Mouse (Mus musculus) liver, embryonic 12.5 days (tissue): ENCODE data around the gene Nkpd1. TPM values are rescaled to one million over a fixed set of nuclear protein-coding genes. Genes with fewer than 3 reads are reported as not detected.

Experiments used
- ATAC-seq: fragments of 200-750 bp; cut with Nextera tagmentation; 2 replicates; pipeline ENCODE4 v1.8.0; 2017; ENCODE audit warnings: moderate number of reproducible peaks, mild to moderate bottlenecking, moderate library complexity
- H3K27ac ChIP-seq: fragments of 300-500 bp; sonication (generic); 2 replicates; pipeline ENCODE4 v1.5.1; 2016; ENCODE audit warnings: mild to moderate bottlenecking
- H3K27me3 ChIP-seq: fragments of 300-500 bp; sonication (generic); replicated peaks from 2 replicates; pipeline ENCODE4 v1.6.1; 2016; ENCODE audit warnings: mild to moderate bottlenecking, moderate library complexity
- H3K36me3 ChIP-seq: fragments of 300-500 bp; sonication (generic); 2 replicates; pipeline ENCODE4 v1.6.1; 2016; ENCODE audit warnings: mild to moderate bottlenecking, moderate library complexity
- H3K4me1 ChIP-seq: fragments of 300-500 bp; sonication (generic); 2 replicates; pipeline ENCODE4 v1.6.1; 2016
- H3K4me2 ChIP-seq: fragments of 300-500 bp; sonication (generic); 2 replicates; pipeline ENCODE4 v1.6.1; 2016; ENCODE audit warnings: mild to moderate bottlenecking, moderate library complexity
- H3K4me3 ChIP-seq: fragments of 300-500 bp; sonication (generic); 2 replicates; pipeline ENCODE4 v1.5.1; 2016; ENCODE audit warnings: mild to moderate bottlenecking, moderate library complexity
- H3K9ac ChIP-seq: fragments of 300-500 bp; sonication (generic); 2 replicates; pipeline ENCODE4 v1.6.1; 2016; ENCODE audit warnings: mild to moderate bottlenecking, moderate library complexity
- H3K9me3 ChIP-seq: fragments of 300-500 bp; sonication (generic); replicated peaks from 2 replicates; pipeline ENCODE4 v1.6.1; 2016; ENCODE audit warnings: mild to moderate bottlenecking, moderate library complexity
- WGBS: fragments of 180-500 bp; shearing (Covaris S2); methylation state at CpG from one replicate; pipeline ENCODE4 v1.1.7; 2016; ENCODE audit not compliant: insufficient replicate concordance; 5-methylcytosine and 5-hydroxymethylcytosine counted together
- polyA plus RNA-seq: library from polyadenylated mRNA; unstranded; fragments of >200 nt; fragmentation: Nextera tagmentation; extraction: Ambion mirVana; gene quantifications from 2 replicates; pipeline ENCODE4 v1.2.1, GENCODE M21; 2016

The Nkpd1 gene
- polyA plus RNA-seq, 1 experiment from 2014 or later: not detected

GRCm38 (mm10) chr7:19491731-19492130, 25.9 kb upstream of the Nkpd1 start:
- 0 out of 2 replicates have a peak overlapping the region, but pooled peaks have one; percentile 1 for H3K4me3 ChIP-seq
- peaks cover 39% of the 10 kb centered on the region for H3K27me3 ChIP-seq
- peaks cover 19% of the 10 kb centered on the region for H3K4me1 ChIP-seq
- no peaks in the 10 kb centered on the region for H3K9me3 ChIP-seq
- H3K27ac ChIP-seq: no peak overlapping the region
- no peak overlapping the region for H3K9ac ChIP-seq
- WGBS: 46% methylated on average over 25 of the region's 26 CpGs
- H3K36me3 ChIP-seq: no peaks in the 10 kb centered on the region
- ATAC-seq: no peak
- peak overlapping the region; percentile 36 for H3K4me2 ChIP-seq

- no peaks in the 10 kb centered on the region for H3K9me3 ChIP-seq
- H3K4me3 ChIP-seq: no peak overlapping the region
- no peaks in the 10 kb centered on the region for H3K36me3 ChIP-seq
- H3K27ac ChIP-seq: no peak overlapping the region
- no peak overlapping the region for H3K9ac ChIP-seq
- 76% methylated on average over 25 of the region's 25 CpGs for WGBS
- ATAC-seq: no peak
- H3K4me2 ChIP-seq: no peak overlapping the region
- H3K4me1 ChIP-seq: peaks cover 26% of the 10 kb centered on the region
- peaks cover 17% of the 10 kb centered on the region; the same call in 1 of the 2 replicates for H3K27me3 ChIP-seq
These were observed 22.7 kb upstream of the Nkpd1 start for GRCm38 (mm10) chr7:19494751-19495474.

- no peaks in the 10 kb centered on the region for H3K36me3 ChIP-seq
- 50% methylated on average over 20 of the region's 20 CpGs for WGBS
These were observed 22.0 kb upstream of the Nkpd1 start for GRCm38 (mm10) chr7:19495521-19496213.

GRCm38 (mm10) chr7:19496214-19496555, 21.5 kb upstream of the Nkpd1 start:
- Histone ChIP-seq H3K4me1 (peaks cover 29% of the 10 kb centered on the region), H3K36me3 (no peaks in the 10 kb centered on the region), H3K27ac (no peak overlapping the region), H3K9ac (no peak overlapping the region), H3K4me2 (no peak overlapping the region), H3K27me3 (peaks cover 10% of the 10 kb centered on the region; the same call in 1 of the 2 replicates), H3K9me3 (no peaks in the 10 kb centered on the region), H3K4me3 (no peak overlapping the region)
- WGBS: 50% methylated on average over 5 of the region's 5 CpGs
- ATAC-seq: no peak

More at GRCm38 (mm10) chr7:19495521-19496213, 22.0 kb upstream of the Nkpd1 start:
- Histone ChIP-seq H3K9me3 (no peaks in the 10 kb centered on the region), H3K9ac (no peak overlapping the region), H3K27me3 (peaks cover 14% of the 10 kb centered on the region; the same call in 1 of the 2 replicates), H3K4me3 (no peak overlapping the region), H3K4me2 (no peak overlapping the region), H3K4me1 (peaks cover 29% of the 10 kb centered on the region), H3K27ac (no peak overlapping the region; the same call in 1 of the 2 replicates)
- ATAC-seq: no peak

GRCm38 (mm10) chr7:19498326-19498725, 19.3 kb upstream of the Nkpd1 start:
- Histone ChIP-seq H3K27ac (no peak overlapping the region), H3K36me3 (no peaks in the 10 kb centered on the region), H3K9ac (no peak overlapping the region), H3K4me2 (no peak overlapping the region), H3K9me3 (no peaks in the 10 kb centered on the region), H3K27me3 (0 out of 2 replicates have a peak, but pooled peaks cover 2% of the 10 kb centered on the region), H3K4me1 (peaks cover 24% of the 10 kb centered on the region), H3K4me3 (no peak overlapping the region)
- no peak for ATAC-seq
- 58% methylated on average over 4 of the region's 4 CpGs for WGBS

DNA sequence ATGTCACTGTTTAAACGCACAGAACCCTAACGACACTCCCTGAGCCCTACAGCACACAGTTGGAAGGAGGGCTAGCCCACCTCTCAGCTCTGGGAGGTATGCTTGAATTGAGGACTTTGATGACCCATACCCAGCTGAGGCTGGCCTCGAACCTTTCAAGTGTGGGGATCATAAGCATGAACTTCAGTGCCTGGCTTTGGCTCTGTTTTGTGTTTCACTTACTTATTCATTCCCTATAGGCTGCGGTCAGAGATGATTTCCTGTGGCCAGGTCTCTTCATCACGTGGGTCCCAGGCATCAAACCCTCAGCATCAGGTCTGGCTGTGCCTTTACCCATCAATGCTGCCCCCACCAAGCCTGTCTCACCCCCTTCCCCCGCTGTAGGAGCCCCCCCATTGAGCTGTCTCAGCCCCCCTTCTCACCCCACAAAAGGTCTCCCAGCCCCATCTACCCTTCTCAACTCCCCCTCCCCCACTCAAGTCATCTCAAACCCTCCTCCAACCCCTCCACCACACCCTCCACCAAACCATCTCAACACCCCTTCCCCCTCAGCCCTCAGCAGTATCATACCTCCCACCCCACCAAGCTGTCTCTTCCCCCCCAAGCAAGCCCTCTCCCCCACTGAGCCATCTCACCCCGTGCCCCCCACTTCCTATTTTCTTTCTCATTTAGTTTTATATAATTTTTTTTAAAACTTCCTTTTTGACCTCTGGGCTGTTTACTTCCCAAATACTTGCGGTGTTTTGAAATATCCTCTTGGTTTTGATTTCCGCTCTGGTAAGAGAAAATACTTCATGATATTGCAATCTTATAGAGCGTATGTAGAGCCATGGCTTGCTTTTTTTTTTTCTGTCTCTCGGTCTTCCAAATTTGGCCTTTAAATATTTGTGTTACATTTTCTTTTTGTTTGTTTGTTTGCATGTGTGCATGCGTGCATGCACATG, 16.9 kb upstream of the Nkpd1 start:
- WGBS: 48% methylated on average over 12 of the region's 12 CpGs
- no peaks in the 10 kb centered on the region for H3K9me3 ChIP-seq
- H3K4me2 ChIP-seq: no peak overlapping the region
- peaks cover 21% of the 10 kb centered on the region for H3K4me1 ChIP-seq
- no peak overlapping the region for H3K9ac ChIP-seq
- H3K27me3 ChIP-seq: no peaks in the 10 kb centered on the region
- no peaks in the 10 kb centered on the region for H3K36me3 ChIP-seq
- ATAC-seq: no peak
- no peak overlapping the region for H3K27ac ChIP-seq
- H3K4me3 ChIP-seq: no peak overlapping the region

DNA sequence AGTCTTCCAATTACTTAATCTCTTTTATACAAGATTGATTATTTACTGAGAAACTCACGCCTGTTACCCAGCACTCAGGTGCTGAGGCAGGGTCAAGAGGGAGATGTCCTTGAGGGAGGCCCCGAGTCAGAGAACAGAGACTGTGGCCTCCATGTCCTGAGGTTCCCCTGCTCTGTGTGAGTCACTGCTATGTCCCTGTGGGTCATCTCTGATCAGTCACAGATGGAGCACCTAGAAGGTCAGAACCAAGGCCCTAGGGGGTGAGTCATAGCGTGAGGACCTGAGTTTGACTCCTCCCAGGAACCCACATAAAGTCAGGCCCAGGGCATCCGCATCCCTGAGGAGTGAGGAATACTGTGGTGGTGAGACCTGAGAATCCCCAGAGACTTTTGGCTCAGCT, 16.0 kb upstream of the Nkpd1 start:
- Histone ChIP-seq H3K4me3 (no peak overlapping the region), H3K4me1 (peaks cover 22% of the 10 kb centered on the region), H3K9me3 (no peaks in the 10 kb centered on the region), H3K27ac (no peak overlapping the region), H3K27me3 (no peaks in the 10 kb centered on the region), H3K4me2 (no peak overlapping the region), H3K36me3 (no peaks in the 10 kb centered on the region), H3K9ac (no peak overlapping the region)
- no peak for ATAC-seq
- 67% methylated on average over 4 of the region's 4 CpGs for WGBS

- Histone ChIP-seq H3K4me1 (peaks cover 34% of the 10 kb centered on the region), H3K9ac (no peak overlapping the region), H3K9me3 (no peaks in the 10 kb centered on the region), H3K4me2 (no peak overlapping the region), H3K27me3 (no peaks in the 10 kb centered on the region), H3K4me3 (no peak overlapping the region), H3K36me3 (no peaks in the 10 kb centered on the region), H3K27ac (no peak overlapping the region)
- ATAC-seq: no peak
- 31% methylated on average over 5 of the region's 5 CpGs for WGBS
These were observed 14.1 kb upstream of the Nkpd1 start for GRCm38 (mm10) chr7:19503481-19504068.

- no peak overlapping the region for H3K27ac ChIP-seq
These were observed 11.3 kb upstream of the Nkpd1 start for GRCm38 (mm10) chr7:19506326-19506725.

GRCm38 (mm10) chr7:19506969-19507611, 10.5 kb upstream of the Nkpd1 start:
- under 1% methylated on average over 71 of the region's 71 CpGs for WGBS
- peak overlapping the region; percentile 78 for H3K9ac ChIP-seq
- peak overlapping the region; percentile 99 for H3K4me2 ChIP-seq
- no peaks in the 10 kb centered on the region for H3K9me3 ChIP-seq
- peaks cover 6% of the 10 kb centered on the region for H3K36me3 ChIP-seq
- peak overlapping the region; percentile 71 for H3K4me3 ChIP-seq
- H3K27ac ChIP-seq: peak overlapping the region; percentile 84
- ATAC-seq: no peak
- H3K4me1 ChIP-seq: peaks cover 38% of the 10 kb centered on the region
- no peaks in the 10 kb centered on the region for H3K27me3 ChIP-seq

More at GRCm38 (mm10) chr7:19506326-19506725, 11.3 kb upstream of the Nkpd1 start:
- peak overlapping the region; percentile 71 for H3K4me3 ChIP-seq
- no peaks in the 10 kb centered on the region for H3K27me3 ChIP-seq
- peaks cover 4% of the 10 kb centered on the region for H3K36me3 ChIP-seq
- H3K4me1 ChIP-seq: peaks cover 38% of the 10 kb centered on the region
- ATAC-seq: no peak
- 26% methylated on average over 6 of the region's 6 CpGs for WGBS
- H3K9me3 ChIP-seq: no peaks in the 10 kb centered on the region
- peak overlapping the region; percentile 99 for H3K4me2 ChIP-seq
- H3K9ac ChIP-seq: no peak overlapping the region; the same call in 1 of the 2 replicates

GRCm38 (mm10) chr7:19507612-19507981, 10.0 kb upstream of the Nkpd1 start:
- Histone ChIP-seq H3K9me3 (no peaks in the 10 kb centered on the region), H3K4me1 (peaks cover 38% of the 10 kb centered on the region), H3K27me3 (no peaks in the 10 kb centered on the region), H3K9ac (peak overlapping the region; percentile 78), H3K4me3 (peak overlapping the region; percentile 71), H3K27ac (peak overlapping the region; percentile 84), H3K36me3 (peaks cover 6% of the 10 kb centered on the region), H3K4me2 (peak overlapping the region; percentile 99)
- no peak for ATAC-seq
- WGBS: 3% methylated on average over 18 of the region's 18 CpGs
